Mouse (Mus musculus) erythroblast, embryonic 14.5 days (primary cell): ENCODE measurements around the gene Sdf4.

Experiments used
- GATA1 ChIP-seq: IDR thresholded peaks from 2 replicates; pipeline ENCODE4 v1.6.1; 2012; ENCODE audit warnings: low read length, inconsistent platforms, mixed read lengths
- TAL1 ChIP-seq: IDR thresholded peaks from 3 replicates; pipeline ENCODE4 v1.6.1; 2012; ENCODE audit warnings: low read length, inconsistent platforms, mixed read lengths

DNA sequence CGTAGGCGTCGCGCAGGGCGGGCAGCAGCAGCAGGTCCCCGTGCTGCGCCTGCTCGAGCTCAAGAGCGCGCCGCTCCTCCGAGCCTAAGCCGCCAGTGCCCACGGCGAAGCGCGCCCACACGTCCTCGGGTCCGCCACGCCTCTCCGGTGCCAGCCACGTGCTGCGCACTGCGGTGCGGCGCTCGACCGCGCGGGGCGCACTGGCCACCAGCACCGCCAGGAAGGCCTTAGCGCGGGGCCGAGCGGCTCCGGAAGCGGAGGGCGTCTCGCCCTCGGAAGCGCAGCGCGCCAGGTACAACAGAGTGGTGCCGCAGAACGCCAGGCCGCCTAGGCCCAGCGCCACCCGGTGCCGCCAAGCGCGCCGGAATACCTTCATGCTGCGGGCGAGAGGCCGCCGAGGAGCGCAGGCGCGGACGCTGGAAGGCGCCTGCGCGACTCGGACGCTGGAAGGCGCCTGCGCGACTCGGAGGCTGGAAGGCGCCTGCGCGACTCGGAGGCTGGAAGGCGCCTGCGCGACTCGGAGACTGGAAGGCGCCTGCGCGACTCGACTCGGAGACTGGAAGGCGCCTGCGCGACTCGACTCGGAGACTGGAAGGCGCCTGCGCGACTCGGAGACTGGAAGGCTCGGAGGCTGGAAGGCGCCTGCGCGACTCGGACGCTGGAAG is at the start of gene Sdf4, which contains the start of gene B3galt6:
- TF ChIP-seq GATA1 (no peak), TAL1 (no peak)
